Mouse (Mus musculus) forebrain, embryonic 10.5 days (tissue): ENCODE data around the gene Cfdp1. TPM values are rescaled to one million over a fixed set of nuclear protein-coding genes. Genes with fewer than 3 reads are reported as not detected.

ENCODE experiments used
- DNase-seq: peaks from one replicate; pipeline ENCODE4 v3.0.0-alpha.2; 2017; ENCODE audit warnings: low spot score; ENCODE audit errors: extremely low spot score
- H3K27ac ChIP-seq: fragments of 300-500 bp; sonication (generic); 2 replicates; pipeline ENCODE4 v1.5.1; 2016; ENCODE audit warnings: mild to moderate bottlenecking
- H3K27me3 ChIP-seq: fragments of 300-500 bp; sonication (generic); 2 replicates; pipeline ENCODE4 v1.6.1; 2016; ENCODE audit warnings: mild to moderate bottlenecking; ENCODE audit not compliant: poor library complexity, severe bottlenecking
- H3K36me3 ChIP-seq: fragments of 300-500 bp; sonication (generic); replicated peaks from 2 replicates; pipeline ENCODE4 v1.6.1; 2016; ENCODE audit warnings: mild to moderate bottlenecking, moderate library complexity
- H3K4me1 ChIP-seq: fragments of 300-500 bp; sonication (generic); 2 replicates; pipeline ENCODE4 v1.6.1; 2016
- H3K4me3 ChIP-seq: fragments of 300-500 bp; sonication (generic); 2 replicates; pipeline ENCODE4 v1.5.1; 2016; ENCODE audit warnings: mild to moderate bottlenecking, moderate library complexity
- H3K9me3 ChIP-seq: fragments of 300-500 bp; sonication (generic); 2 replicates; pipeline ENCODE4 v1.6.1; 2016; ENCODE audit warnings: mild to moderate bottlenecking, moderate library complexity
- WGBS: fragments of 180-500 bp; shearing (Covaris S2); methylation state at CpG from one replicate; pipeline ENCODE4 v1.1.7; 2016; 5-methylcytosine and 5-hydroxymethylcytosine counted together
- polyA plus RNA-seq: library from polyadenylated mRNA; unstranded; fragments of >200 nt; fragmentation: Nextera tagmentation; extraction: Ambion mirVana; gene quantifications from 2 replicates; pipeline ENCODE4 v1.2.1, GENCODE M21; 2016

Gene Cfdp1
- polyA plus RNA-seq, 1 experiment from 2014 or later, result 234 TPM

GRCm38 (mm10) chr8:111834011-111834410 is 20.1 kb downstream of the Cfdp1 start:
- WGBS, result 82% methylated on average over 6 of the region's 6 CpGs
- no peak for DNase-seq
- H3K27me3 ChIP-seq, result no peaks in the 10 kb centered on the region
- no peak overlapping the region for H3K4me3 ChIP-seq
- H3K36me3 ChIP-seq, result peaks cover 93% of the 10 kb centered on the region
- H3K9me3 ChIP-seq, result no peaks in the 10 kb centered on the region
- no peaks in the 10 kb centered on the region for H3K4me1 ChIP-seq
- no peak overlapping the region for H3K27ac ChIP-seq

DNA sequence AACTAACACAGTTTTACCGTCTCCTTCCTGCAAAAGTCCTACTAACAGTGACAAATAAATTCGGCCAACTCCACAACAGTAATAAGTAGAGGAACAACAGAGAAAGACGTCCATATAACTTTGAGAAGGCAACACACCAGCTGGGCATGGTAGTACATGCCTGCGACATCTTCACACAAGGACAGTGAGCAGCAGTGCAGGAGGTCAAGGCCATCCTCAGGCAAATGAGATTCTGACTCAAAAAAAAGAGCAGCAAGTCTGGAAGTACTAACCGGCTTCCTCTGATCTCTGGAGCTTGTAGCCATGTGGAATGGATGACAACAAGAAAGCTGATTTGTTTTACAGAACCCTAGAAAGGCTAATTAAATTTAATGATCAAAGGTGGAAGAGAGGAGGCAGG is 21.1 kb downstream of the Cfdp1 start:
- DNase-seq, result no peak
- no peaks in the 10 kb centered on the region for H3K4me1 ChIP-seq
- peaks cover 95% of the 10 kb centered on the region for H3K36me3 ChIP-seq
- H3K27me3 ChIP-seq, result no peaks in the 10 kb centered on the region
- H3K4me3 ChIP-seq, result no peak overlapping the region
- no peaks in the 10 kb centered on the region for H3K9me3 ChIP-seq
- 89% methylated on average over 5 of the region's 5 CpGs for WGBS
- H3K27ac ChIP-seq, result no peak overlapping the region

- no peaks in the 10 kb centered on the region for H3K4me1 ChIP-seq
- no peak overlapping the region for H3K4me3 ChIP-seq
- no peak overlapping the region for H3K27ac ChIP-seq
- H3K9me3 ChIP-seq, result no peaks in the 10 kb centered on the region
- 92% methylated on average over 4 of the region's 4 CpGs for WGBS
- no peaks in the 10 kb centered on the region for H3K27me3 ChIP-seq
- DNase-seq, result no peak
- H3K36me3 ChIP-seq, result peaks cover 95% of the 10 kb centered on the region
These were observed 22.1 kb downstream of the Cfdp1 start for GRCm38 (mm10) chr8:111831996-111832395.

GRCm38 (mm10) chr8:111828595-111828994 is 25.5 kb downstream of the Cfdp1 start:
- H3K27me3 ChIP-seq, result no peaks in the 10 kb centered on the region
- H3K4me3 ChIP-seq, result no peak overlapping the region
- no peaks in the 10 kb centered on the region for H3K9me3 ChIP-seq
- no peaks in the 10 kb centered on the region for H3K4me1 ChIP-seq
- DNase-seq, result no peak
- H3K27ac ChIP-seq, result no peak overlapping the region
- peaks cover 95% of the 10 kb centered on the region for H3K36me3 ChIP-seq
- WGBS, result 90% methylated on average over 6 of the region's 6 CpGs

GRCm38 (mm10) chr8:111825219-111825618 is 28.9 kb downstream of the Cfdp1 start:
- Histone ChIP-seq H3K36me3 (peaks cover 95% of the 10 kb centered on the region), H3K4me3 (no peak overlapping the region), H3K9me3 (no peaks in the 10 kb centered on the region), H3K4me1 (no peaks in the 10 kb centered on the region), H3K27me3 (no peaks in the 10 kb centered on the region), H3K27ac (no peak overlapping the region)
- 76% methylated on average over 6 of the region's 6 CpGs for WGBS
- DNase-seq, result no peak

DNA sequence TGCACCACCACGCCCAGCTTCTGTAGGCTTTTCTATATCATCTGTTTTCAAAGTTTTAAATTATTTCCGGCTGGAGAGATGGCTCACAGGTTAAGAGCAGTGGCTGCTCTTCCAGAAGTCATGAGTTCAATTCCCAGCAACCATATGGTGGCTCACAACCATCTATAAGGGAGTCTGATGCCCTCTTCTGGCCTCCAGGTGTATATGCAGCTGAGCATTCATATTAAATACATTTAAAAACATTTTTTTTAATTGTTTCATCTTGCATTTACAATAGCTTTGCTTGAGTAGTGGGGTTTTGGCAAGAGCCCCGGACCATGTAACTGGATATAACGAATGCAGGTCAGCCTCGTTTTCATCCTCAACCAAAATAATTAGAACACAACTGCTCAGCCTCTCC is 29.8 kb downstream of the Cfdp1 start:
- Histone ChIP-seq H3K27ac (no peak overlapping the region), H3K4me3 (no peak overlapping the region), H3K4me1 (no peaks in the 10 kb centered on the region), H3K9me3 (no peaks in the 10 kb centered on the region), H3K36me3 (peaks cover 94% of the 10 kb centered on the region), H3K27me3 (no peaks in the 10 kb centered on the region)
- no peak for DNase-seq
- WGBS, result 91% methylated on average over 5 of the region's 5 CpGs

DNA sequence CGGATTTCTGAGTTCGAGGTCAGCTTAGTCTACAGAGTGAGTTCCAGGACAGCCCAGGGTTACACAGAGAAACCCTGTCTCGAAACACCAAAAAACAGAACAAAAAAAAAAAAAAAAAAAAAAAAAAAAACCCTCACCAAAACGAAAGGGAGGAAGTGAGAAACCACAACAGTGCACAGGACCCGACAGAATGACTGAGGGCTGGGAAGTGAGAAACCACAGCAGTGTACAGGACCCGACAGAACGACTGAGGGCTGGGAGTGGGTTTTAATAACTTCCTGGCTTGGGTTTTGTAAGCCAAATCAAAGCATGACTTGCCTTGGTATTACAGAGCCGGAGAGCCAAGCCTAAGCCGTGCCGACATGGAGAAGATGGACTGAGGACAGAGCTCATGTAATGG is 32.9 kb downstream of the Cfdp1 start:
- Histone ChIP-seq H3K4me3 (no peak overlapping the region), H3K36me3 (peaks cover 69% of the 10 kb centered on the region), H3K27ac (no peak overlapping the region), H3K4me1 (no peaks in the 10 kb centered on the region), H3K27me3 (no peaks in the 10 kb centered on the region), H3K9me3 (no peaks in the 10 kb centered on the region)
- WGBS, result 89% methylated on average over 10 of the region's 10 CpGs
- no peak for DNase-seq

DNA sequence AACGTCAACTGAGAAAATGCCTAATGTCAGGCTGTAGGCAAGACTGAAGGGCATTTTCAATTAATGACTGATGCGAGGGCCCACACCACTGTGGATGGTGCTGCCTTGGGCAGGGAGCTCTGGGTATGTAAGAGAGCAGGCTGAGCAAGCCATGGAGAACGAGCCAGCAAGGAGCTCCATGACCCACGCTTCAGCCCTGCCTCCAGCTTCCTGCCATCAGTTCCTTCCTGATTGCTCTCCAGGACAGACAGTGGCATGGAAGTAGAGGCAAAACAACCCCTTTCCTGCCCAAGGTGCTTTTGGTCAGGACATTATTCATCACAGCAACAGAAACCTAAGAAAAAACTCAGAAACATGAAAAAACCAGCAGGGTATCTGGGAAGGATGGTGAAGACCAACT is 33.4 kb downstream of the Cfdp1 start:
- H3K27me3 ChIP-seq, result no peaks in the 10 kb centered on the region
- no peak overlapping the region for H3K27ac ChIP-seq
- WGBS, result 94% methylated on average over 4 of the region's 4 CpGs
- H3K9me3 ChIP-seq, result no peaks in the 10 kb centered on the region
- H3K36me3 ChIP-seq, result peaks cover 69% of the 10 kb centered on the region
- no peak for DNase-seq
- H3K4me1 ChIP-seq, result no peaks in the 10 kb centered on the region
- H3K4me3 ChIP-seq, result no peak overlapping the region

GRCm38 (mm10) chr8:111820018-111820417 is 34.1 kb downstream of the Cfdp1 start:
- H3K4me3 ChIP-seq, result no peak overlapping the region
- 93% methylated on average over 12 of the region's 12 CpGs for WGBS

GRCm38 (mm10) chr8:111818556-111818955 is 35.5 kb downstream of the Cfdp1 start:
- H3K4me1 ChIP-seq, result no peaks in the 10 kb centered on the region
- DNase-seq, result no peak
- no peak overlapping the region for H3K27ac ChIP-seq
- H3K4me3 ChIP-seq, result no peak overlapping the region
- H3K9me3 ChIP-seq, result no peaks in the 10 kb centered on the region
- WGBS, result 94% methylated on average over 3 of the region's 3 CpGs
- peaks cover 70% of the 10 kb centered on the region for H3K36me3 ChIP-seq
- no peaks in the 10 kb centered on the region for H3K27me3 ChIP-seq

More at GRCm38 (mm10) chr8:111820018-111820417, 34.1 kb downstream of the Cfdp1 start:
- Histone ChIP-seq H3K9me3 (no peaks in the 10 kb centered on the region), H3K4me1 (no peaks in the 10 kb centered on the region), H3K36me3 (peaks cover 69% of the 10 kb centered on the region), H3K27ac (no peak overlapping the region), H3K27me3 (no peaks in the 10 kb centered on the region)
- DNase-seq, result no peak

DNA sequence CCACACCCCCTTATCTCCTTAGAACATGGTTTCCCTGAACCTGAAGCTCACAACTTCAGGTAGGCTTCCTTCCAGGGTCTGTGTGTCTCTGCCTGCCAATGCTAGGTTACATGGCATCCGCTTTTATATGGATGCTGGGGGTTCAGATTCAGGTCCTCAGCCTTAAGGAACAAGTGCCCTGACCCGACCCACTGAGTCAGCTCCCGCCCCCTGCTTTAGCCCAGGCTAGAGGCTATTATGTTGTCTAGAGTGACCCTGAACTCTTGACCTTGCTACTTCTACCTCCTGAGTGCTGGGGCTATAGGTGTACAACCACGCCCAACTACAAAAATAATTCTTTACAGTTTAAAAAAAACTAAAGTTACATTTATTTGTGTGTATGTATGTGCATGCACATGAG is 39.0 kb downstream of the Cfdp1 start:
- H3K4me1 ChIP-seq, result peaks cover 11% of the 10 kb centered on the region; the same call in 1 of the 2 replicates
- H3K27ac ChIP-seq, result no peak overlapping the region
- H3K9me3 ChIP-seq, result no peaks in the 10 kb centered on the region
- peaks cover 53% of the 10 kb centered on the region for H3K36me3 ChIP-seq
- no peak for DNase-seq
- no peaks in the 10 kb centered on the region for H3K27me3 ChIP-seq
- WGBS, result 93% methylated on average over 4 of the region's 4 CpGs
- no peak overlapping the region for H3K4me3 ChIP-seq

DNA sequence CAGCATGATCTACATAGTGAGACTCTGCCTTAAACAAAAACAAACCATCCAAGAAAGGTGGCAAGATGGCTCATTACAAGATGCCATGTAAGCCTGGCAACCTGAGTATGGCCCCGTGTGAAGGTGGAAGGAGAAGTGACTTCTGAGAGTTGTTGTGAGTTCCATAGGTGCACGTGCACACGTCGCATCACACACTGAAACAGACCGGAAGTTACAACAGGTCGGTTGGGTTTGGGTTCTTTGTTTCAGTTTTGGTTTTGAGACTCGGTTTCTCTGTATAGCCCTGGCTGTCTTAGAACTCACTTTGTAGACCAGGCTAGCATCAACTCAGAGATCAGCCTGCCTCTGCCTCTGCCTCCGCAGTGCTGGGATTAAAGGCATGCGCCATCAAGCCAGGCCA is 40.3 kb downstream of the Cfdp1 start:
- no peak for DNase-seq
- Histone ChIP-seq H3K9me3 (no peaks in the 10 kb centered on the region), H3K27me3 (no peaks in the 10 kb centered on the region), H3K27ac (no peak overlapping the region), H3K36me3 (peaks cover 47% of the 10 kb centered on the region), H3K4me3 (no peak overlapping the region), H3K4me1 (peaks cover 11% of the 10 kb centered on the region; the same call in 1 of the 2 replicates)
- 97% methylated on average over 9 of the region's 9 CpGs for WGBS

DNA sequence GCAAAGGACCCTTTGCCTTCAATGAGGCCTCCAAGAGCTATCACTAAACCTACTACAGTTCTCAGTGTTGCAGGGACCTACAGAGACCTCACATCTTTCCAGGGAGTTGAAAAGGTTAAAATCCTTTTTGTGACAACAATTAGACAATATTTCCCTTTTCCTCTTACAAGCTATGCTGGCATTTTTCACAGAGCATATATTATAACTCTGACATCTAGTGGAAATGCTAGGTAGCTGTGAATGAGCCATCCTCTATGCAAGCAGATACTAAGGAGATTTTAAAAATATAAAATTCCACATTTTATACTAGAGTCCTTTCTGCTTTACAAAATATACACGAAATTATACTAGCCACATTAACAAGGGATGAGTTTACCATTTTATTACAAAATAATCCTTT is 41.3 kb downstream of the Cfdp1 start:
- 81% methylated on average over 1 of the region's 1 CpGs for WGBS
- no peaks in the 10 kb centered on the region for H3K27me3 ChIP-seq
- H3K9me3 ChIP-seq, result no peaks in the 10 kb centered on the region
- H3K36me3 ChIP-seq, result peaks cover 44% of the 10 kb centered on the region
- no peak overlapping the region for H3K27ac ChIP-seq
- H3K4me3 ChIP-seq, result no peak overlapping the region
- H3K4me1 ChIP-seq, result peaks cover 11% of the 10 kb centered on the region; the same call in 1 of the 2 replicates
- DNase-seq, result no peak
